Mouse (Mus musculus): ENCODE results near the gene Card11. TPM values are rescaled to one million over a fixed set of nuclear protein-coding genes. Genes with fewer than 3 reads are reported as not detected.
A peak's percentile ranks its signal among the peaks of the same experiment; 100 is the strongest.

Gene Card11
- polyA plus RNA-seq, 1 experiment from 2014 or later: 0.17 TPM

- ATAC-seq (ENCODE audit: low FRiP score): no peak
- WGBS: 56% methylated on average over 13 of the region's 13 CpGs
- H3K27ac ChIP-seq: no peak overlapping the region
- H3K9ac ChIP-seq: no peak overlapping the region
- no peaks in the 10 kb centered on the region for H3K27me3 ChIP-seq
- H3K9me3 ChIP-seq: no peaks in the 10 kb centered on the region
- no peaks in the 10 kb centered on the region for H3K36me3 ChIP-seq
- H3K4me1 ChIP-seq (replicated peaks): peaks cover 8% of the 10 kb centered on the region
- no peak overlapping the region for H3K4me2 ChIP-seq
- H3K4me3 ChIP-seq: no peak overlapping the region
These were observed 115.4 kb downstream of the Card11 start for GRCm38 (mm10) chr5:140884966-140885365.

GRCm38 (mm10) chr5:140882391-140882790 is 118.0 kb downstream of the Card11 start:
- peaks cover 6% of the 10 kb centered on the region; the same call in 1 of the 2 replicates for H3K4me1 ChIP-seq (replicated peaks)
- 77% methylated on average over 4 of the region's 4 CpGs for WGBS

GRCm38 (mm10) chr5:140880151-140880550 is 120.2 kb downstream of the Card11 start:
- no peak overlapping the region for H3K4me2 ChIP-seq
- H3K4me3 ChIP-seq: no peak overlapping the region
- H3K27me3 ChIP-seq: no peaks in the 10 kb centered on the region
- H3K36me3 ChIP-seq: no peaks in the 10 kb centered on the region
- H3K9ac ChIP-seq: no peak overlapping the region
- ATAC-seq (ENCODE audit: low FRiP score): no peak
- peaks cover 6% of the 10 kb centered on the region; the same call in 1 of the 2 replicates for H3K4me1 ChIP-seq (replicated peaks)
- no peaks in the 10 kb centered on the region for H3K9me3 ChIP-seq
- no peak overlapping the region for H3K27ac ChIP-seq
- 44% methylated on average over 10 of the region's 10 CpGs for WGBS

More at GRCm38 (mm10) chr5:140882391-140882790, 118.0 kb downstream of the Card11 start:
- no peak overlapping the region for H3K27ac ChIP-seq
- no peaks in the 10 kb centered on the region for H3K9me3 ChIP-seq
- H3K36me3 ChIP-seq: no peaks in the 10 kb centered on the region
- no peak overlapping the region for H3K4me3 ChIP-seq
- no peaks in the 10 kb centered on the region for H3K27me3 ChIP-seq
- no peak overlapping the region for H3K9ac ChIP-seq
- H3K4me2 ChIP-seq: no peak overlapping the region
- no peak for ATAC-seq (ENCODE audit: low FRiP score)

- Histone ChIP-seq H3K4me3 (no peak overlapping the region), H3K27ac (no peak overlapping the region), H3K27me3 (0 out of 2 replicates have a peak, but pooled peaks cover 5% of the 10 kb centered on the region), H3K9me3 (no peaks in the 10 kb centered on the region), H3K9ac (no peak overlapping the region), H3K4me2 (no peak overlapping the region), H3K4me1 (replicated peaks) (peaks cover 6% of the 10 kb centered on the region), H3K36me3 (no peaks in the 10 kb centered on the region)
- 70% methylated on average over 6 of the region's 6 CpGs for WGBS
- ATAC-seq (ENCODE audit: low FRiP score): no peak
These were observed 121.7 kb downstream of the Card11 start for GRCm38 (mm10) chr5:140878644-140879043.

GRCm38 (mm10) chr5:140873736-140874307 is 126.6 kb downstream of the Card11 start:
- Histone ChIP-seq H3K4me2 (no peak overlapping the region), H3K4me3 (no peak overlapping the region), H3K27me3 (peaks cover 5% of the 10 kb centered on the region; the same call in 1 of the 2 replicates), H3K36me3 (no peaks in the 10 kb centered on the region), H3K9me3 (no peaks in the 10 kb centered on the region), H3K9ac (no peak overlapping the region), H3K4me1 (replicated peaks) (peaks cover 21% of the 10 kb centered on the region), H3K27ac (no peak overlapping the region)
- no peak for ATAC-seq (ENCODE audit: low FRiP score)
- 81% methylated on average over 6 of the region's 6 CpGs for WGBS

GRCm38 (mm10) chr5:140873039-140873551 is 127.3 kb downstream of the Card11 start:
- H3K27ac ChIP-seq: no peak overlapping the region
- no peaks in the 10 kb centered on the region for H3K9me3 ChIP-seq
- H3K4me3 ChIP-seq: no peak overlapping the region
- no peak for ATAC-seq (ENCODE audit: low FRiP score)
- H3K9ac ChIP-seq: peak overlapping the region; percentile 49; the same call in 1 of the 2 replicates
- 19% methylated on average over 18 of the region's 18 CpGs for WGBS
- H3K27me3 ChIP-seq: peaks cover 5% of the 10 kb centered on the region; the same call in 1 of the 2 replicates
- no peaks in the 10 kb centered on the region for H3K36me3 ChIP-seq
- peak overlapping the region; percentile 30 for H3K4me2 ChIP-seq
- peaks cover 21% of the 10 kb centered on the region for H3K4me1 ChIP-seq (replicated peaks)

- Histone ChIP-seq H3K9me3 (no peaks in the 10 kb centered on the region), H3K36me3 (no peaks in the 10 kb centered on the region), H3K4me3 (no peak overlapping the region), H3K9ac (no peak overlapping the region), H3K27me3 (peaks cover 5% of the 10 kb centered on the region; the same call in 1 of the 2 replicates), H3K27ac (no peak overlapping the region), H3K4me1 (replicated peaks) (peaks cover 21% of the 10 kb centered on the region), H3K4me2 (no peak overlapping the region)
- WGBS: 27% methylated on average over 11 of the region's 11 CpGs
- ATAC-seq (ENCODE audit: low FRiP score): no peak
These were observed 127.8 kb downstream of the Card11 start for GRCm38 (mm10) chr5:140872532-140873038.

- WGBS: 72% methylated on average over 6 of the region's 6 CpGs
- H3K27me3 ChIP-seq: peaks cover 5% of the 10 kb centered on the region; the same call in 1 of the 2 replicates
- H3K4me2 ChIP-seq: no peak overlapping the region
- H3K9me3 ChIP-seq: no peaks in the 10 kb centered on the region
- no peak overlapping the region for H3K27ac ChIP-seq
- H3K4me3 ChIP-seq: no peak overlapping the region
- no peaks in the 10 kb centered on the region for H3K36me3 ChIP-seq
- H3K4me1 ChIP-seq (replicated peaks): peaks cover 21% of the 10 kb centered on the region
- no peak for ATAC-seq (ENCODE audit: low FRiP score)
- H3K9ac ChIP-seq: no peak overlapping the region
These were observed 129.1 kb downstream of the Card11 start for GRCm38 (mm10) chr5:140871241-140871640.

- Histone ChIP-seq H3K4me1 (replicated peaks) (peaks cover 21% of the 10 kb centered on the region), H3K4me3 (no peak overlapping the region), H3K4me2 (no peak overlapping the region), H3K27me3 (peaks cover 1% of the 10 kb centered on the region; the same call in 1 of the 2 replicates), H3K36me3 (no peaks in the 10 kb centered on the region), H3K27ac (no peak overlapping the region), H3K9ac (no peak overlapping the region), H3K9me3 (no peaks in the 10 kb centered on the region)
- no peak for ATAC-seq (ENCODE audit: low FRiP score)
- WGBS: 64% methylated on average over 2 of the region's 2 CpGs
These were observed 131.3 kb downstream of the Card11 start for GRCm38 (mm10) chr5:140869034-140869433.

GRCm38 (mm10) chr5:140859730-140860129 is 140.7 kb downstream of the Card11 start:
- no peak overlapping the region for H3K9ac ChIP-seq
- ATAC-seq (ENCODE audit: low FRiP score): no peak
- H3K9me3 ChIP-seq: no peaks in the 10 kb centered on the region
- H3K27me3 ChIP-seq: no peaks in the 10 kb centered on the region
- H3K36me3 ChIP-seq: no peaks in the 10 kb centered on the region
- no peak overlapping the region for H3K4me2 ChIP-seq
- no peak overlapping the region for H3K27ac ChIP-seq
- H3K4me1 ChIP-seq (replicated peaks): peaks cover 8% of the 10 kb centered on the region
- no peak overlapping the region for H3K4me3 ChIP-seq
- 87% methylated on average over 5 of the region's 5 CpGs for WGBS

GRCm38 (mm10) chr5:140858335-140858734 is 142.0 kb downstream of the Card11 start:
- WGBS: 85% methylated on average over 3 of the region's 3 CpGs
- Histone ChIP-seq H3K4me2 (no peak overlapping the region), H3K27ac (no peak overlapping the region), H3K9me3 (no peaks in the 10 kb centered on the region), H3K9ac (no peak overlapping the region), H3K4me1 (replicated peaks) (peaks cover 8% of the 10 kb centered on the region), H3K4me3 (no peak overlapping the region), H3K36me3 (no peaks in the 10 kb centered on the region), H3K27me3 (no peaks in the 10 kb centered on the region)
- ATAC-seq (ENCODE audit: low FRiP score): no peak

GRCm38 (mm10) chr5:140857432-140858154 is 142.8 kb downstream of the Card11 start:
- ATAC-seq (ENCODE audit: low FRiP score): no peak
- WGBS: 56% methylated on average over 8 of the region's 8 CpGs

More at GRCm38 (mm10) chr5:140857432-140858154, 142.8 kb downstream of the Card11 start:
- no peak overlapping the region for H3K4me2 ChIP-seq
- H3K27ac ChIP-seq: no peak overlapping the region
- no peaks in the 10 kb centered on the region for H3K9me3 ChIP-seq
- H3K4me3 ChIP-seq: no peak overlapping the region
- H3K27me3 ChIP-seq: no peaks in the 10 kb centered on the region
- H3K9ac ChIP-seq: no peak overlapping the region
- H3K4me1 ChIP-seq (replicated peaks): peaks cover 8% of the 10 kb centered on the region
- no peaks in the 10 kb centered on the region for H3K36me3 ChIP-seq
